Mouse (Mus musculus) retina, adult 2 months (tissue): ENCODE data around the gene Pgpep1l.
"Not testable (repeated sequence)": the region's sequence is repeated elsewhere in the genome, so short reads cannot be mapped to it uniquely, and the experiment has no call there.

Experiments used
- DNase-seq: peaks from one replicate; pipeline ENCODE4 v3.0.0-alpha.2; 2012; ENCODE audit warnings: low read depth, low spot score

Gene Pgpep1l

GRCm38 (mm10) chr7:68264028-68264453 is at the start of gene Pgpep1l:
TSS of gene Pgpep1l (minus strand) at chr7:68264233.
- no peak for DNase-seq

GRCm38 (mm10) chr7:68313038-68313782 is 49.2 kb upstream of the Pgpep1l start:
- DNase-seq = no peak

DNA sequence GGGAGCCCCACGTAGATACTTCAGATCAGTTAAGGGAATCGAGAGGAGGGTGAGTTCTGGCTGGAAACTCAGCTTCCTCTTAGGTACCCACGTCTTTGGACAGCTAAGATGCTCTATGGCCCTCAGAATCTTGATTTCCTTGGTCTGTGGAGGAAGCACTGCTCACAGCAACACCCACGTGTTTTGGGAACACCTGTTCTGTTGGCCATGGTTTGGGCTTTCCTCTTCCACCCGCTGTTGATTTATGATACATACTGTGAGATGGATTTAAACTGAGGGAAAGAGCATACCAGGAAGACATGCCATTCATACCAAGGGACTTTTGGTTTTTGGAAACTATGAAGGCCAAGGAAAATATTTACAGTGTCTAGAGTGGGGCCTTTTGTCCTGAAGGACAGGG is 48.4 kb upstream of the Pgpep1l start:
- DNase-seq = no peak

GRCm38 (mm10) chr7:68311469-68311868 is 47.4 kb upstream of the Pgpep1l start:
- DNase-seq = no peak

GRCm38 (mm10) chr7:68306756-68307155 is 42.7 kb upstream of the Pgpep1l start:
- DNase-seq = no peak

DNA sequence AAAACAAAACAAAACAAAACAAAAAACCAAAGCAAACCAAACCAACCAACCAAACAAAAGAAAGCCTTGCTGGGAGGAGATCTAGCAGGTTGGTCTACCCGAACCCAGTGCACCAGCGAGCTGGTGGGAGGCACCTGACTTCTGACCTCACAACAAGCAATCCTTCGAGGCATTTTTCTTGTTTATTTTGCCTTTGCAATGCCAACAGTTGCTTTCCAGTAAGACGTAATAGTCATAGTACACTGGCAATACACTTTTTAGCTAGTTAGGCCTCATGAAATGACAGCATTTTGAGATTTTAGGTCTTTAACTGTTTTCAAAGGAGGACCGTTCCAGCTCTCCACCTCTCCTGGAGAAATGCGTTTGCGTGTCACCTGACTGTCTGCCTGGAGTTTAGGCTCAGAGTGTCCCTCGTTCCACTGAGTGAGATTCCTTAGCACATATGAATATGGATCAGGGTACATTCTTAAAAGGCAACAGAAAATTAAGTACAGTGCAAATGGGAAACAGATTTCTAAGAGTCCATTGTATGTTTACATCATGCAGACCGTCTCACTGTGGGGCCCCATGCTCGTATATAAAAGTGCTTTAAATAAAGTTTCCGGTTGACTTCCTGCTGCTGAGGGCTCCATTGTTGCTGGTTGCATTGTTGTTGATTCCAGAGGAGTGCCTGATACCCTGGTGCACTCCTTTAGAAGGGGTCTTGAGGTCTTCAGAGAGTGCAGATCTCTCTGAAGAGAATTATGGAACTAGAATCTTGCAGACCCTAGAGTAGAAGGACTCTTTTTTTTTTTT is 41.9 kb upstream of the Pgpep1l start:
- DNase-seq = no peak

GRCm38 (mm10) chr7:68303685-68304084 is 39.7 kb upstream of the Pgpep1l start:
- DNase-seq = no peak

- DNase-seq = peak; percentile 54
These were observed 38.8 kb upstream of the Pgpep1l start for GRCm38 (mm10) chr7:68302586-68303433.

GRCm38 (mm10) chr7:68301160-68301559 is 37.1 kb upstream of the Pgpep1l start:
- no peak for DNase-seq

- no peak for DNase-seq
These were observed 34.5 kb upstream of the Pgpep1l start for GRCm38 (mm10) chr7:68298381-68299076.

- no peak for DNase-seq
These were observed 32.5 kb upstream of the Pgpep1l start for GRCm38 (mm10) chr7:68296487-68296886.

DNA sequence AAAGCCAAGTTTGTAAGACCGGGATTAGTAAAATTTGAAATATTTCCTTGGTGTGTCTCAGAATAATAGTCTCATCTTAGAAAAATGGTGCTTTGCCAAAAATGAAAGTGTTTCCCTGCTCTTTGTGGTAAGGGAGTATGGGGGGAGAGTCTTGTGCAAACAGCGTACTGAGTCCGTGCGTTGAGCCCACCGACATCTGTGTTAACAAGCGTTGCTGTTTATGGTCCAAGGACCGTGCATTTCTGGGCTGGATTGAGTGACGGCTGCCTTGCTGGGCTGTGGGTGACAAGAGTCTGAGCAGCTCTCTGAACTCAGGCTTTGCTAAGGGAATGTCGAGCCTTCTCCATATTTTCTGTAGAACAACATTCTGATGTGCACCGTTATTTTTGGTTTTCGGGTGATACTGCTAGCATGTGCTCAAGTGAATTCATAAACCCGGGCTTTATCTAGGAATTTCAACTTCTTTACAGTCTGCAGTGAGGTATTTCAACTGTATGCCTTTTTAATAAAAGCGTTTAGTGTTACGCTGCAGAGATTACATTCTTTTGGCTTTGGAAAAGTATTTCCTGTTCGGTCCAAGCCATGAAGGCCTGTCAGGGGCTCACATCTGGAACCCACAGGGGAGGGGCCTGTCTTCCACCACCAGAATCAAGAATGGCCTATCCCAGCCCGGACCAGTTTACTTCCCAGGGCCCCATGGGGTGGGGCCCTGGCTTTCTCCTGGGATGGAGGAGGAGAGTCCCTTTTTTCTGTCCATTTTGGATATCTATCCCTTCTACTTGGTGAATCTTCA is 30.2 kb upstream of the Pgpep1l start:
- no peak for DNase-seq

DNA sequence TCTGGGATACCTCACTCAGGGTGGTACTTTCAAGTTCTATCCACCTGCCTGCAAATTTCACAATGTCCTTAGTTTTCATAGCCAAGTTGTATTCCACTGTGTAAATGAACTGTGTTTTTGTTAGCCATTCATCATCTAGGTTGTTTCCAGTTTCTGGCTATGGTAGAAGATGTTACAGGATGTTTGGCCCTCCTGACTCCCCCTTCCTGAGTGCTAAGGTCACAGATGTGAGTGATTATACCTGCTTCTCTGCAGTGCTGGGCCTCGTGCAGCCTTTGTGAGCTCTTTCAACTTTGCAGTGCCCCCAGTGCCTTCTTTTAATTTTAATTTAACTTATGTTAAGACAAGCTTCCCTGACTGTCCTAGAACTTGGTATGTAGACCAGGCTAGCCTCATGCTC is 27.6 kb upstream of the Pgpep1l start:
- no peak for DNase-seq

GRCm38 (mm10) chr7:68289081-68289480 is 25.0 kb upstream of the Pgpep1l start:
- DNase-seq = no peak

DNA sequence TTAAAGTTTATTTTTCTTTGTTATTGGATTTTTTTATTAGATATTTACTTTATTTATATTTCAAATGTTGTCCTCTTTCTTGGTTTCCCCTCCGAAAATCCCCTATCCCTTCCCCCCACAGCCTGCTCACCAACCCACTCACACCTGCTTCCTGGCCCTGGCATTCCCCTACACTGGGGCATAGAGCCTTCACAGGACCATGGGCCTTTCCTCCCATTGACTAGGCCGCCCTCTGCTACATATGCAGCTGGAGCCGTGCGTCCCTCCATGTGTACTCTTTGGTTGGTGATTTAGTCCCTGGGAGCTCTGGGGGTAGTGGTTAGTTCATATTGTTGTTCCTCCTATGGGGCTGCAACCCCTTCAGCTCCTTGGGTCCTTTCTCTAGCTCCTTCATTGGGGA is 24.0 kb upstream of the Pgpep1l start:
- not testable (repeated sequence) for DNase-seq

GRCm38 (mm10) chr7:68287582-68287981 is 23.5 kb upstream of the Pgpep1l start:
- no peak for DNase-seq

DNA sequence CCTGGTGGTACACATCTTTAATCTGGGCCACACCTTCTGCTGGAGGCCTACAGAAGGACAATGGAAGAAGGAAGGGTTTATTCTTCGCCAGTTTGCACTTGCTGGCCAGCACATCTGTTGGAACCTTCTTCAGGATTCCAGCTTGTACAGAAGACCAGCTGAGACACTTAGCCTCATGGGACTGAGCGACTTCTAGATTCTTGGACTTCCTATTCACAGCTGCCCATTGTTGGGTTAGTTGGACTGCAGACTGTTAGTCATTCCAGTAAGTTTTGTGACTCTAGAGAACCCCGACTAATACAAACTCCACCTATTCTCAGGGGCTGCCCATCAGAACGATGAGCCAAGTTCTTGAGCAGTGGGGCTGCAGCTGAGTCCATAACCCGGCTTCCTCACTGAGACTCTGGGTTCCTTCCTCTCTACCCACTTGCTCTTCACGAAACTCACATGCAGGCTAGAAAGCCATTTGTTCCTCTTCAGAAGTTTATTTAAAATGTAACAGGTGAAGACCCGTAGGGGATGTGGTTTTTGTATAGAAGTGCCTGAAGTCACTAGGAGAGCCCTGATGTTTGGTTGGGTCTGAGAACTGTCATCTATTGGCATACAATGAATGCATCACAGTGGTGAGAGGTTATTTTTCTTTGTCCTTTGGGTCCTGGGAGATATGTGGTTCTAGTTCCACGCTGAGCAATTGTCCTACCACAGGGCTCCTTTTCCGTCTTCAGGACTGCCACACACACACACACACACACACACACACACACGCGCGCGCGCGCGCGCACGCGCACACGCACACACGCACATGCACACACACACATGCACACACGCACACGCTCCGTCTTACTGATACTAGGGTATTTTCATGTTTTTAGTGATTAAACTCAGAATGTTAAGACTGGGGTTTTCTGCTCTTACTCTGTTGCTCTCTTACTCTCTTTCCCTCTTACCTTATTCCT is 22.8 kb upstream of the Pgpep1l start:
- DNase-seq = no peak

- no peak for DNase-seq
These were observed 21.8 kb upstream of the Pgpep1l start for GRCm38 (mm10) chr7:68285851-68286298.

DNA sequence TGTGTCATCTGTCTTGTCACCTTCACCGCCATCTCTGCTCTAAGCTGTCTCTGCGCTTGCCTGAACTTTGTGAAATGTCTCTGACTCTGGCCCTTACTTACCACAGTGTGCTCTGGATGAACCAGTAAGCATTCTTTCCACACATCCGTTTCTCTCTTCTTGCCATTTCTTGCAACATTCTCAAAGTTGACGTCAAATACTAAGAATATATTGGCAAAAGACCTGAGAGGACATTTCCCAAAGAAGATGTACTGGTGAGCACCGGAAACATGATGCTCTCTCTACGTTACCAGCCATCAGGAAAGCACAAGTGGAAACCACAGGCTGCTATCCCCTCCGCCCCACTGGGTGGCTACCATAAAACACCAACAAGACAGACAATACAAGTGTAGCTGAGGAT is 19.7 kb upstream of the Pgpep1l start:
- no peak for DNase-seq
